Mouse (Mus musculus): ENCODE results near the gene Pepd. TPM values are rescaled to one million over a fixed set of nuclear protein-coding genes. Genes with fewer than 3 reads are reported as not detected.

Pepd gene
- polyA plus RNA-seq, 1 experiment from 2014 or later = 41.0 TPM

DNA sequence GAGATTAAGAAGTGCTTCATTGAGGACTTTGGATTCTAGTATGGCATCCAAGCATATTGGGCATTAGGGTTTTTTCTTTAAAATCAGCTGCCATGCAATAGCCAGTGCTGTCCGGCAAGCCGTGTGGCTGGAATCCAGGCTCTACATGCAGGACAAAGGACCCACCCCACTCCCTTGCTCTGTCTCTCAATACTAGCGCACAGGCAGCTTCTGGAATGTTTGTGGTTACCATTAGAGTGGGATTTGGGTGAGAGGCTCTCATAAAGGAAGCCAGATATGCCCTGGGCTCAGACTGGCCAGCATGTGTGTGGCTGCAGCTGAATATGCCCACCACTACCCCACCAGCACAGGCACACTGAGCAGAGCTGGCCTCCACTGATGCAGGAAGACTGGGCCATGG, 117.5 kb downstream of the Pepd start:
- no peaks in the 10 kb centered on the region for H3K27me3 ChIP-seq

DNA sequence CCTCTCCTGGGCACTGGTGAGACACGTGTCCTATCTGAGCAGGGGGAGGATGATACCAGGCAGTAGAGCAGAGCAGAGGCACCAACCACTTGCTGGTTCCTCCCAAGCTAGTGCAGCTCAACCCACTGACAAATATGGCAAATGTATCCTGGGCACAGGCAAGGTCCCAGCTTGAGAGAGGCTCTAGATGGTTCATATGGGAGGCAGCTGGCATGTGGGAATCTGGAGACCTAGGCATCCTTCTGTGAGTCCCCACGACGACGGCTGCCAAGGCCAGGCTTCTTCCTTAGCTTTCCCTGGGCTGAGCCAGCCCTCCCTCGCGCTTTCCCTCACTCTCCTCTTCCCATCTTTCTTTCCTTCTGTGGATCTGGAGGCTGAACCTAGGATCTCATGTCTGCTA, 118.4 kb downstream of the Pepd start:
- 75% methylated on average over 6 of the region's 6 CpGs for whole genome bisulfite sequencing
- no peak overlapping the region for H3K4me3 ChIP-seq
- H3K27me3 ChIP-seq = no peaks in the 10 kb centered on the region
- H3K4me1 ChIP-seq (replicated peaks) = peaks cover 20% of the 10 kb centered on the region
- H3K9me3 ChIP-seq (replicated peaks) = no peaks in the 10 kb centered on the region
- no peak overlapping the region for H3K9ac ChIP-seq
- no peak overlapping the region for H3K27ac ChIP-seq
- H3K36me3 ChIP-seq = no peaks in the 10 kb centered on the region
- no peak for ATAC-seq (replicated peaks; ENCODE audit: insufficient number of reproducible peaks, insufficient read depth, low FRiP score, low read depth)
- no peak overlapping the region for H3K4me2 ChIP-seq

More for the DNA sequence above, 117.5 kb downstream of the Pepd start:
- no peak overlapping the region for H3K9ac ChIP-seq
- no peak overlapping the region for H3K27ac ChIP-seq
- no peak overlapping the region for H3K4me2 ChIP-seq
- H3K4me3 ChIP-seq = no peak overlapping the region
- no peak for ATAC-seq (replicated peaks; ENCODE audit: insufficient number of reproducible peaks, insufficient read depth, low FRiP score, low read depth)
- WGBS = 73% methylated on average over 3 of the region's 3 CpGs
- H3K9me3 ChIP-seq (replicated peaks) = no peaks in the 10 kb centered on the region
- H3K4me1 ChIP-seq (replicated peaks) = peaks cover 11% of the 10 kb centered on the region
- H3K36me3 ChIP-seq = no peaks in the 10 kb centered on the region

DNA sequence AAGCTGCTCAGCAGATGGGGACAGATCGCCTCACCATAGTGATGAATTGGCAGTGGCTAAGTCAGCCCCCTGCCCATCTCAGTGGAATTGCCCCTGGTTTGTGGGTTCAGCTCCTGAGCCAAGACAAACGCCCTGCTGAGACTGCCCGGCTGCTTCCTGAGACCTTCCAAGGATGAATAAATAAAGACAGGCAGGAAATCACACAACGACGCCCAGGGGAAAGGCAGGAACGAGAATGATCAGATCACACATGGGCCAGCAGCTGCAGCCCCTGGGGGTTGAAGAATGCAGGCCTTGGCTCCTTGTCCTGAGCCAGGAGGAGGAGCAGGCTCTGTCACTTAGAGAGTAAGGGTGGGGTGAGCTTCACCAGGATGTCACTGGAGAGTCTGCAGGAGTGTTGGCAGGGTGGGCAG, 123.0 kb downstream of the Pepd start:
- Histone ChIP-seq H3K4me2 (no peak overlapping the region), H3K4me3 (no peak overlapping the region), H3K9ac (no peak overlapping the region), H3K9me3 (replicated peaks) (no peaks in the 10 kb centered on the region), H3K27ac (peak overlapping the region; percentile 25; the same call in 1 of the 2 replicates), H3K36me3 (no peaks in the 10 kb centered on the region), H3K27me3 (no peaks in the 10 kb centered on the region), H3K4me1 (replicated peaks) (peaks cover 26% of the 10 kb centered on the region)
- no peak; the same call in 1 of the 2 replicates for ATAC-seq (replicated peaks; ENCODE audit: insufficient number of reproducible peaks, insufficient read depth, low FRiP score, low read depth)
- WGBS = 42% methylated on average over 6 of the region's 6 CpGs

DNA sequence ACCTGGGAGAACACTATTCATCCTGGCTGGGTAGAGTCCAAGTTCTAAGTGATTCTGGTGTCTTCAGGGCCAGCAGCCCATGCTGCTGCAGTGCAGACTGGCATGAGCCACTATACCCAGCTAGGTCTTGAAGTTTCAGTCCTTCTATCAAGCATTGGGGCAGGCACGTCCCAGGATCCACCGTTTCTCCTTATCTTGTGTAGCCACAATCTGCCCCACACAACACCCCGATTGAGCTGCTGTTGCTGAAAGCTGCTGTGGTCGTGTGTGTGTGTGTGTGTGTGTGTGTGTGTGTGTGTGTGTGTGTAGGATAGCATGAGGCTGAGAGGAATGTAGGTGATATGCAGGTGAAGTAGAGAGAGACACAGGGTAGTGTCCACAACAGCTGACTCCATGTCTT, 123.4 kb downstream of the Pepd start:
- Histone ChIP-seq H3K9me3 (replicated peaks) (no peaks in the 10 kb centered on the region), H3K27ac (peak overlapping the region; percentile 66; the same call in 1 of the 2 replicates), H3K27me3 (no peaks in the 10 kb centered on the region), H3K9ac (no peak overlapping the region), H3K36me3 (no peaks in the 10 kb centered on the region), H3K4me2 (no peak overlapping the region), H3K4me3 (no peak overlapping the region), H3K4me1 (replicated peaks) (peaks cover 26% of the 10 kb centered on the region)
- ATAC-seq (replicated peaks; ENCODE audit: insufficient number of reproducible peaks, insufficient read depth, low FRiP score, low read depth) = no peak
- WGBS = 46% methylated on average over 4 of the region's 4 CpGs

DNA sequence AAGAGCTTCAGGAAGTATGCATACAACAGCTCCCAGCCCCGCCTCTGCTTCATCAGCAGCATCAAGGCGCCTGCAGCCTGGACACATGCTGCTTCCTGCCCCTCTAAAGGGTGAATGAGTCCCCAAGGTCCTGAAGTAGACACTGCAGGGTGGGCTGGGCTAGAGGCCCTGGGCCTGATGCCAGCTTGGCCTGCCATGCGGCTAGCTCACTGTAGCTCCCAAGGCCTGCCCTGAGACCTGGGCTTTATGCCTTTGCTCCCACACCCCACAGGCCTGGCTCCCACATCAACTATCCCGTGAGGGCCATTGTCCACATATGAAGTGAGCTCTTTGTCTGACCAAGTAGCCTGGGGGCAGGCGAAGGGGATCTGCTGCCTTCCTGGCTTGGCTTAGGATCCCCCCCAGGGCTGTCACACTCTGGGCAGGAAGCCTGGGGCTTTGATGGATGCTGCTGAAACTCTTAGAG, 124.1 kb downstream of the Pepd start:
- no peaks in the 10 kb centered on the region for H3K36me3 ChIP-seq
- no peak overlapping the region for H3K9ac ChIP-seq
- no peak overlapping the region for H3K4me3 ChIP-seq
- H3K4me2 ChIP-seq = no peak overlapping the region
- peak overlapping the region; percentile 66 for H3K27ac ChIP-seq
- H3K9me3 ChIP-seq (replicated peaks) = no peaks in the 10 kb centered on the region
- peaks cover 26% of the 10 kb centered on the region for H3K4me1 ChIP-seq (replicated peaks)
- ATAC-seq (replicated peaks; ENCODE audit: insufficient number of reproducible peaks, insufficient read depth, low FRiP score, low read depth) = peak; percentile 66
- H3K27me3 ChIP-seq = no peaks in the 10 kb centered on the region
- 48% methylated on average over 5 of the region's 5 CpGs for WGBS

DNA sequence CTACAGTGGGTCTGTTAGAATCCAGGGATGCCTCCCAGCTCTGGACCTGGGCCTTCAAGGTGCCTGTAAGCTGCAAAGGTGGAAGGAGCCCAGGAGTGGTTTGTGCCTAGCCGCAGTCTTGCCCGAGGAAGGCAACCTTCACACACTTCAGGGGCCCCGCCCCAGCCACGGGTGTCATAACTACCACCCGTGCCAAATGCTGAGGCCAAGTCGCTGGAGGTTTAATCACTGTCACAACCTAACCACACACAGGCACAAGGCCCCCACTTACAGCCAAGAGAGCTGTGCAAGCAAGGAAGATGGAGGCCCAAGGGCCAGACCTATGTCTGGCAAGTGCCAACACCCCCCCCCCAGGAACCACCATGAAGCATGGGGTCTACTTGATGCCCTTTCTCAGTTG, 125.2 kb downstream of the Pepd start:
- no peak overlapping the region for H3K4me3 ChIP-seq
- no peaks in the 10 kb centered on the region for H3K36me3 ChIP-seq
- ATAC-seq (replicated peaks; ENCODE audit: insufficient number of reproducible peaks, insufficient read depth, low FRiP score, low read depth) = no peak
- no peak overlapping the region for H3K4me2 ChIP-seq
- no peaks in the 10 kb centered on the region for H3K9me3 ChIP-seq (replicated peaks)
- no peak overlapping the region for H3K9ac ChIP-seq
- peaks cover 26% of the 10 kb centered on the region for H3K4me1 ChIP-seq (replicated peaks)
- no peaks in the 10 kb centered on the region for H3K27me3 ChIP-seq
- WGBS = 80% methylated on average over 6 of the region's 6 CpGs
- no peak overlapping the region for H3K27ac ChIP-seq

DNA sequence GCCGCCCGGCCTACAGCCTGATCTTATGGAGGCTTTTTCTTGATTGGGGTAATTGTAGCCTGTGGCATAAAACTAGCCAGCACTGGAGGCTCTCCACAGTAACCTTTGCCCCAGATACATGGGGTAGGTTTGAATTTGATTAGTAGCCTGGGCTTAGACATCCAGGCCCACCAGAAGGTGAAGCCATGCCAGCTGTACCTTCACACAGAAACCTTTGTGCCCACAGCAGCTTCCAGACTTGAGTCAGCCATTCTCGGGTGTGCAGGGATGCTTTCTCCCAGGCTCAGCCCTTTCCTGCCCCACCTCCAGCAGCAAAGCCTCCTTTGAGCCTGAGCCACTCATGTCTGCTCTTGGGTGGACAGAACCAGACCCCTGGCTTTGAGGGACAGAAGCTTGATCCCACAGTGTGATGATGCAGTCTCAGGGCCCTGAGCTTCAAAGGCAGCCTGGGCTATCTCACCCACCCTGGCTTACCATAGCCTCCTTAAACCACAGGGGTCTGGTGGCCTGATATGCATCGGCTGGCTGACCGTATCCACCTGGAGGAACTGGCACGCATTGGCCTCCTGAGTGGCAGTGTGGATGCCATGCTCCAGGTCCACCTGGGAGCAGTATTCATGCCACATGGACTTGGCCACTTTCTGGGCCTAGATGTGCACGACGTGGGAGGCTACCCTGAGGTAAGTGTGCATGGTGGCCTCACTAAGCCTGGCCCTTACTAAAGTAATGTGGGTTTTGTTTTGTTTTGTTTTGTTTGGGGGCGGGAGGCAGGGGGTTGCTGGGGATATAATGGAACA, 128.2 kb downstream of the Pepd start:
- no peak overlapping the region for H3K27ac ChIP-seq
- no peak overlapping the region for H3K4me2 ChIP-seq
- no peak overlapping the region for H3K9ac ChIP-seq
- 86% methylated on average over 9 of the region's 9 CpGs for WGBS
- H3K9me3 ChIP-seq (replicated peaks) = no peaks in the 10 kb centered on the region
- H3K4me1 ChIP-seq (replicated peaks) = peaks cover 17% of the 10 kb centered on the region
- no peak for ATAC-seq (replicated peaks; ENCODE audit: insufficient number of reproducible peaks, insufficient read depth, low FRiP score, low read depth)
- no peak overlapping the region for H3K4me3 ChIP-seq
- H3K36me3 ChIP-seq = peaks cover 14% of the 10 kb centered on the region; the same call in 1 of the 2 replicates
- H3K27me3 ChIP-seq = no peaks in the 10 kb centered on the region

DNA sequence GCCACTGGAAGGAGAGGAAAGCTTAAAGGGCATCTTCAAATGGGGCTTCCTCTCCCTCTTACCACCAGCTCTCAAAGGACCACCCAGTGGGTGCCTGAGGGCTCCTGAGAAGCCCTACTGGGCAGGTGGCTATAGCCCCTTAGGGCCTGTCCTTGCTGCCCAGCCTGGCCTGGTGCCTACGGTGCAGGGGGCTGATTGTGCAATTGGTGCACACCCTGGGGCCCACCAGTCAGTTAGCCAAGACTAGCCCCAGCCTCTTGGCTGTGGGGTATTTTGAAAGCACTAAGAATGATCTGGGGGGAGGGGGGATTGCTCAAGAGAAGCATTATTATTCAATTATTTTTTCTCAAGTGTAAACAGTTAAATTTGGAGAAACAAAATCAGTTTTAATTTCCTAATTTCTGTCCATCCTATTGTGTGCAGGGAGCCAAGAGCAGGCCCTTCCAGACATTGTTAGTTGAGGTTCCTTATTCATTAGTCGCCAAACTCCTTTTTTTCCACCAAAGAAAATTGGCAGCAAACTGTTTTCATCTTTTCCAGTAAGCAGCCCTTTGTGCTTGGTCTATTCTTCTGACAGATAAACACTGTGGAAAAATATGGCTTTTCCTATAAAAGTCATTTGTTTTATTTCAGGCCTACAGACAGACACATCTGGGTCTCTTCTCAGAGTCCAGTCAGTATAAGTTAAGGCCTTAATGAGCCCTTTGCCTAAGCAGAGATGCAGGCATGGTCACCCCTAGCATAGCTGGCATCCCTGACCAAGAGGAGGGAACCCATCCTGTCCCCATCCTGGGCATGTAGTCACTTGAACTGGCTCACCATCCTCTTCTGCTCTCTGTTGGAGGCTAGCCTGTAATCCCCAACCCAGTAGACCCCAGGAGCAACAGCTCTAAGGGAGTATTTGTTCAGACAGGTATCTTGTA, 129.4 kb downstream of the Pepd start:
- Histone ChIP-seq H3K27ac (no peak overlapping the region), H3K27me3 (no peaks in the 10 kb centered on the region), H3K4me1 (replicated peaks) (peaks cover 6% of the 10 kb centered on the region), H3K4me2 (no peak overlapping the region), H3K9ac (no peak overlapping the region), H3K4me3 (no peak overlapping the region), H3K9me3 (replicated peaks) (no peaks in the 10 kb centered on the region), H3K36me3 (peaks cover 26% of the 10 kb centered on the region)
- 74% methylated on average over 2 of the region's 2 CpGs for WGBS
- no peak for ATAC-seq (replicated peaks; ENCODE audit: insufficient number of reproducible peaks, insufficient read depth, low FRiP score, low read depth)

DNA sequence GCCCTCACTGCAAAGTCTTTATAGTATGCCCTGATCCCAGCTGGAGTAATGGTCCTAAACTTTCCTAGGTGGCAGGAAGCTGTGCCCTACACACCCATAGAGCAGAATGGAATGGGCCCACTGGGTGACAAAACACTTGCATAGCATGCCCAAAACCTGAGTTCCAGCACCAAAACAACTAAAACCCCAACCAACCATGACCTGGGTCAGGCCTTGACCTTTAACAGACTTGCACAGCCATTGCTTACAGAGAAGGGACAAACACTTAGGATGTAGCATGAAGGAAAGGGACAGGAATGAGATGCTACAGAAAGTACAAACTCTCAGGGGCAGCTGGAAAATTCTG, 130.0 kb downstream of the Pepd start:
- Histone ChIP-seq H3K4me3 (no peak overlapping the region), H3K36me3 (peaks cover 26% of the 10 kb centered on the region), H3K4me1 (replicated peaks) (no peaks in the 10 kb centered on the region; the same call in 1 of the 2 replicates), H3K27ac (no peak overlapping the region), H3K9me3 (replicated peaks) (no peaks in the 10 kb centered on the region), H3K4me2 (no peak overlapping the region), H3K9ac (no peak overlapping the region), H3K27me3 (no peaks in the 10 kb centered on the region)
- no peak for ATAC-seq (replicated peaks; ENCODE audit: insufficient number of reproducible peaks, insufficient read depth, low FRiP score, low read depth)

DNA sequence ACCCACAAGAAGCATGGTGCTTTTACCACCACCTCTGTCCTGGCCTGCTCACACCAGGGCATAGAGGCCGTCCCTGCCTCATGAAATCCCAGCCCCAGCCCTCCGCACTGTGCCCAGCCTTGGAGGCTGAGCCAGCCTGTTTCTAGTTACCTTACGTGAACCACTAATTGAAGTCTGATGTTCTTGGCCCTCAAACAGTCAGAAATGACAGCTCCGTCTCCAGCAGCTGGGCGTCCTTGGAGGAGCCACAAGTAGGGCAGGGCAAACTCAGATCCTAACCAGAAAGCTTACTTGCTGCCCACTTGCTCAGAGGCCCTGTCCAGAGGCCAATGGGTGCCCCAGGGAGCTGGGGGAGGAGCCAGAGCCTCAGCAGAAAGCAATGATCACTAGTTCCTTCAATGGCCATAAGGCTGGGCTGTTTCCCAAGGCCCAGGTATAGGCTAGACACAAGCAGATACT, 130.6 kb downstream of the Pepd start:
- no peak overlapping the region for H3K4me3 ChIP-seq
- H3K27me3 ChIP-seq = no peaks in the 10 kb centered on the region
- WGBS = 88% methylated on average over 5 of the region's 5 CpGs
- H3K36me3 ChIP-seq = peaks cover 26% of the 10 kb centered on the region
- peak; percentile 15; the same call in 1 of the 2 replicates for ATAC-seq (replicated peaks; ENCODE audit: insufficient number of reproducible peaks, insufficient read depth, low FRiP score, low read depth)
- no peak overlapping the region for H3K27ac ChIP-seq
- no peak overlapping the region for H3K9ac ChIP-seq
- no peaks in the 10 kb centered on the region for H3K9me3 ChIP-seq (replicated peaks)
- H3K4me2 ChIP-seq = no peak overlapping the region
- H3K4me1 ChIP-seq (replicated peaks) = no peaks in the 10 kb centered on the region

DNA sequence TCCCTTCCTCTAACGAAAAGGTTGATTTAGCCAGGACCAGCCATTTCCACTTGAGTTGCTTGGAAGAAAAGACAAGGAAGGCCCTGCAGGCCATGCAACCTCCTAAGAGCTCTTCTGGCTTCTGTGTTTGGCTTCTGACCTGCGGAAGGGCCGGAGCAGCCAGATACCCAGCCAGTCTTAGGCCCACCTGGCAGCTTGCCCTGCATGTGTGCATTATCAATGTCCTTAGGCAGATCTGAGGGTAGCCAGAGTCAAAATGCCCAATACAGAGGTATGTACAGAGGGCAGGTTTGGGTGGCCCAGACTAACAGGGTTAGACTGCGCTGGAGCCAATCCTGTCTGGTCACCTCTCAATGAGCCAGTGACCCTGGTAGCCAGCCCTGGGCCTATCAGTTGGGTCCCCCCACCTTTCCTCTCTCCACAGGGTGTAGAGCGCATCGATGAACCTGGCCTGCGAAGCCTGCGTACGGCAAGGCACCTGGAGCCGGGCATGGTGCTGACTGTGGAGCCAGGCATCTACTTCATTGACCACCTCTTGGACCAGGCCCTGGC, 131.2 kb downstream of the Pepd start:
- ATAC-seq (replicated peaks; ENCODE audit: insufficient number of reproducible peaks, insufficient read depth, low FRiP score, low read depth) = 0 out of 2 replicates have a peak, but pooled peaks have one; percentile 17
- H3K9ac ChIP-seq = no peak overlapping the region
- no peak overlapping the region for H3K27ac ChIP-seq
- H3K4me2 ChIP-seq = no peak overlapping the region
- H3K36me3 ChIP-seq = peaks cover 26% of the 10 kb centered on the region
- H3K27me3 ChIP-seq = no peaks in the 10 kb centered on the region
- H3K4me1 ChIP-seq (replicated peaks) = no peaks in the 10 kb centered on the region
- H3K4me3 ChIP-seq = no peak overlapping the region
- H3K9me3 ChIP-seq (replicated peaks) = no peaks in the 10 kb centered on the region
- 94% methylated on average over 10 of the region's 10 CpGs for whole genome bisulfite sequencing
